Mouse (Mus musculus) heart, postnatal 0 days (tissue): Measurements from ENCODE around the gene Gorasp1.

ENCODE experiments used
- CTCF ChIP-seq: IDR thresholded peaks from 2 replicates; pipeline ENCODE4 v1.5.1; 2016; ENCODE audit warnings: antibody characterized with exemption, control low read depth, low read depth
- EP300 ChIP-seq: IDR thresholded peaks from 2 replicates; pipeline ENCODE4 v1.6.1; 2016; ENCODE audit warnings: antibody characterized with exemption, low read depth

- TF ChIP-seq EP300: no peak
- TF ChIP-seq CTCF: no peak
These were observed 39.6 kb upstream of the Gorasp1 start for GRCm38 (mm10) chr9:119976704-119977556.
